Mouse (Mus musculus) adrenal gland, adult 18-20 months (tissue): ENCODE data around the gene Ppp4r4. TPM values are rescaled to one million over a fixed set of nuclear protein-coding genes. Genes with fewer than 3 reads are reported as not detected.
"Not testable (repeated sequence)": the region's sequence is repeated elsewhere in the genome, so short reads cannot be mapped to it uniquely, and the experiment has no call there.

Source experiments
- DNase-seq, 2 experiments: peaks; one replicate each; pipeline ENCODE4 v3.0.0; 2021 to 2022; ENCODE audit warnings: low spot score in 2 of 2
- total RNA-seq, 2 experiments: library from RNA; stranded (reverse); gene quantifications; 1 replicate in 1 of 2; 2 replicates in 1 of 2; pipeline ENCODE4 v1.2.3; 2021

The Ppp4r4 gene
- total RNA-seq, 2 experiments from 2014 or later, result 2.5 to 3.4 TPM

- DNase-seq, result no peak
Observed at GRCm38 (mm10) chr12:103530596-103530995, 1.5 kb upstream of the Ppp4r4 start.

- peak; percentile 36 to 44 for DNase-seq
Observed at GRCm38 (mm10) chr12:103532649-103533395, 739 bp downstream of the Ppp4r4 start.

GRCm38 (mm10) chr12:103540429-103540828 lies 8.3 kb downstream of the Ppp4r4 start:
- no peak for DNase-seq

- DNase-seq, result no peak
Observed at GRCm38 (mm10) chr12:103543351-103543750, 11.3 kb downstream of the Ppp4r4 start.

- no peak for DNase-seq
Observed at GRCm38 (mm10) chr12:103544213-103544612, 12.1 kb downstream of the Ppp4r4 start.

GRCm38 (mm10) chr12:103547438-103547837 lies 15.4 kb downstream of the Ppp4r4 start:
- no peak for DNase-seq

- no peak for DNase-seq
Observed at GRCm38 (mm10) chr12:103548526-103548925, 16.4 kb downstream of the Ppp4r4 start.

- no peak for DNase-seq
Observed at GRCm38 (mm10) chr12:103550047-103550446, 18.0 kb downstream of the Ppp4r4 start.

- no peak for DNase-seq
Observed at GRCm38 (mm10) chr12:103551422-103551821, 19.3 kb downstream of the Ppp4r4 start.

- DNase-seq, result no peak
Observed at GRCm38 (mm10) chr12:103552506-103552905, 20.4 kb downstream of the Ppp4r4 start.

GRCm38 (mm10) chr12:103553497-103553896 lies 21.4 kb downstream of the Ppp4r4 start:
- DNase-seq, result no peak

- no peak for DNase-seq
Observed at GRCm38 (mm10) chr12:103556856-103557255, 24.8 kb downstream of the Ppp4r4 start.

- DNase-seq, result no peak
Observed at GRCm38 (mm10) chr12:103564726-103565125, 32.6 kb downstream of the Ppp4r4 start.

GRCm38 (mm10) chr12:103565151-103565550 lies 33.1 kb downstream of the Ppp4r4 start:
- no peak for DNase-seq

GRCm38 (mm10) chr12:103567129-103567528 lies 35.0 kb downstream of the Ppp4r4 start:
- DNase-seq, result peak in 1 of 2 experiments; percentile 20

- no peak for DNase-seq
Observed at GRCm38 (mm10) chr12:103569690-103570089, 37.6 kb downstream of the Ppp4r4 start.

- DNase-seq, result not testable (repeated sequence)
Observed at GRCm38 (mm10) chr12:103578148-103578547, 46.1 kb downstream of the Ppp4r4 start.

- no peak for DNase-seq
Observed at GRCm38 (mm10) chr12:103583771-103584170, 51.7 kb downstream of the Ppp4r4 start.

- no peak for DNase-seq
Observed at GRCm38 (mm10) chr12:103598411-103598810, 66.3 kb downstream of the Ppp4r4 start.

GRCm38 (mm10) chr12:103600364-103600763 lies 68.3 kb downstream of the Ppp4r4 start:
- no peak for DNase-seq

- DNase-seq, result no peak
Observed at GRCm38 (mm10) chr12:103601839-103602238, 69.8 kb downstream of the Ppp4r4 start.

- no peak for DNase-seq
Observed at GRCm38 (mm10) chr12:103615141-103615540, 83.1 kb downstream of the Ppp4r4 start.

GRCm38 (mm10) chr12:103615734-103616133 lies 83.7 kb downstream of the Ppp4r4 start:
- DNase-seq, result no peak
